Comparison of ENCODE assay signal across 17 mouse cellular contexts in genomic region chr2:52701368-52702036, GRCm38 (mm10). TPM values are rescaled to one million over a fixed set of nuclear protein-coding genes. Genes with fewer than 3 reads are reported as not detected.
"Had no signal": no experiment of that assay in that cellular context is flagged by ENCODE, and none has a peak within 500 bp of the region (broad histone marks: within the 10 kb centered on the region; RNA-seq: fewer than 3 reads in every experiment).

No protein-coding gene starts in this region.

- H3K4me3 ChIP-seq: layer of hippocampus, adult 2 months; liver, embryonic 13.5 days; midbrain, embryonic 13.5 days; neural tube, embryonic 12.5 days; neural tube, embryonic 15.5 days had no signal

- H3K9ac ChIP-seq: liver, embryonic 13.5 days; midbrain, embryonic 13.5 days; neural tube, embryonic 12.5 days; neural tube, embryonic 15.5 days had no signal

- H3K27me3 ChIP-seq: liver, embryonic 13.5 days; midbrain, embryonic 13.5 days; neural tube, embryonic 12.5 days; neural tube, embryonic 15.5 days had no signal

- H3K9me3 ChIP-seq: liver, embryonic 13.5 days; midbrain, embryonic 13.5 days; neural tube, embryonic 12.5 days; neural tube, embryonic 15.5 days had no signal

- H3K4me1 ChIP-seq: liver, embryonic 13.5 days; midbrain, embryonic 13.5 days; neural tube, embryonic 12.5 days; neural tube, embryonic 15.5 days had no signal

- H3K27ac ChIP-seq: kidney, postnatal 0 days; layer of hippocampus, adult 2 months; liver, embryonic 13.5 days; macrophage; midbrain, embryonic 13.5 days; neural tube, embryonic 12.5 days; neural tube, embryonic 15.5 days had no signal

- ATAC-seq: midbrain, embryonic 13.5 days had no signal

- DNase-seq: kidney, postnatal 25 days; layer of hippocampus, adult 9-11 months; liver, embryonic 13.5 days; lung, adult 2 months; lung, postnatal 14 days; right cerebral cortex, postnatal 25 days; spleen, adult 18-20 months; thymus, adult 18-20 months; thymus, postnatal 36 days had no signal

- H3K4me2 ChIP-seq: liver, embryonic 13.5 days; midbrain, embryonic 13.5 days; neural tube, embryonic 12.5 days; neural tube, embryonic 15.5 days had no signal

RNA-seq across cellular contexts. Expression of gene Cacnb4, which starts 24.9 kb away (rescaled TPM):
- total RNA-seq: liver, adult 2 months; megakaryocyte, adult 5-6 weeks had no signal
